Mouse (Mus musculus): ENCODE data around the gene Chst11.

GRCm38 (mm10) chr10:82955117-82955516 lies 30.2 kb upstream of the Chst11 start:
- TF ChIP-seq CTCF (IDR thresholded peaks at IDR 0.05), result no peak
- no peak for TF ChIP-seq POLR2A (IDR thresholded peaks at IDR 0.05; ENCODE audit: insufficient read depth, low read depth, low read length)
- no peak for TF ChIP-seq EP300 (IDR thresholded peaks at IDR 0.05; ENCODE audit: insufficient read depth, low read depth, low read length)
